ENCODE assay signal across 10 mouse cellular contexts in genomic region chr7:19830682-19831156, GRCm38 (mm10). TPM values are rescaled to one million over a fixed set of nuclear protein-coding genes. Genes with fewer than 3 reads are reported as not detected.
DNase-seq lines count a peak whose midpoint lies in the region; ATAC-seq lines count a peak whose summit lies in the region.
"Had no signal": no experiment of that assay in that cellular context is flagged by ENCODE, and none has a peak within 500 bp of the region (broad histone marks: within the 10 kb centered on the region; RNA-seq: fewer than 3 reads in every experiment).

No protein-coding gene starts in this region.

- no peaks in the 10 kb centered on the region for H3K9me3 ChIP-seq in midbrain, embryonic 13.5 days
- H3K9me3 ChIP-seq in midbrain, embryonic 16.5 days (replicated peaks; ENCODE audit: control insufficient read depth, low read length, poor library complexity, severe bottlenecking) = no peaks in the 10 kb centered on the region
- H3K9me3 ChIP-seq in heart, embryonic 11.5 days (replicated peaks; ENCODE audit: control insufficient read depth, low read length) = peaks cover 3% of the 10 kb centered on the region
- H3K9me3 ChIP-seq in megakaryocyte, embryonic 14.5 days = peaks cover 7% of the 10 kb centered on the region

- H3K27me3 ChIP-seq in midbrain, embryonic 13.5 days = no peaks in the 10 kb centered on the region
- H3K27me3 ChIP-seq in midbrain, embryonic 16.5 days (ENCODE audit: control insufficient read depth, insufficient read depth, low read depth, low read length) = no peaks in the 10 kb centered on the region; the same call in 1 of the 2 replicates
- no peaks in the 10 kb centered on the region for H3K27me3 ChIP-seq in heart, embryonic 11.5 days (ENCODE audit: control insufficient read depth, insufficient read depth, low read length)
- no peaks in the 10 kb centered on the region for H3K27me3 ChIP-seq in megakaryocyte, embryonic 14.5 days (replicated peaks)

- H3K9ac ChIP-seq in midbrain, embryonic 13.5 days (replicated peaks) = no peak overlapping the region
- H3K9ac ChIP-seq in midbrain, embryonic 16.5 days (ENCODE audit: low read depth, low read length) = no peak overlapping the region
- H3K9ac ChIP-seq in heart, embryonic 11.5 days (ENCODE audit: low read depth, low read length) = no peak overlapping the region

- peak; percentile 40; the same call in 1 of the 2 replicates for ATAC-seq in midbrain, embryonic 13.5 days
- ATAC-seq in midbrain, embryonic 16.5 days = no peak
- peak; percentile 37 for ATAC-seq in heart, embryonic 11.5 days (replicated peaks; ENCODE audit: insufficient number of reproducible peaks, low FRiP score, low TSS enrichment)
- no peak for ATAC-seq in CD4-positive, CD25-positive, alpha-beta regulatory T cell, adult 4 months
- ATAC-seq in activated CD4-positive, CD25-positive, alpha-beta regulatory T cell, adult 4 months = no peak

- no peak overlapping the region for H3K4me2 ChIP-seq in midbrain, embryonic 13.5 days (replicated peaks)
- H3K4me2 ChIP-seq in midbrain, embryonic 16.5 days (ENCODE audit: low read length) = no peak overlapping the region
- H3K4me2 ChIP-seq in heart, embryonic 11.5 days = peak overlapping the region; percentile 22

- H3K4me1 ChIP-seq in midbrain, embryonic 13.5 days (replicated peaks) = no peaks in the 10 kb centered on the region
- H3K4me1 ChIP-seq in midbrain, embryonic 16.5 days (ENCODE audit: control insufficient read depth, insufficient read depth, low read length) = 0 out of 2 replicates have a peak, but pooled peaks cover 2% of the 10 kb centered on the region
- H3K4me1 ChIP-seq in heart, embryonic 11.5 days (ENCODE audit: control insufficient read depth, insufficient read depth, low read length) = peaks cover 5% of the 10 kb centered on the region; the same call in 1 of the 2 replicates
- peaks cover 64% of the 10 kb centered on the region for H3K4me1 ChIP-seq in megakaryocyte, embryonic 14.5 days

- peak; percentile 99 for DNase-seq in adrenal gland, postnatal 36 days
- peak; percentile 94 for DNase-seq in kidney, postnatal 14 days

- no peaks in the 10 kb centered on the region for H3K36me3 ChIP-seq in midbrain, embryonic 13.5 days
- no peaks in the 10 kb centered on the region for H3K36me3 ChIP-seq in midbrain, embryonic 16.5 days (ENCODE audit: control insufficient read depth, insufficient read depth, low read length)
- H3K36me3 ChIP-seq in heart, embryonic 11.5 days (ENCODE audit: control insufficient read depth, insufficient read depth, low read length) = no peaks in the 10 kb centered on the region
- peaks cover 6% of the 10 kb centered on the region for H3K36me3 ChIP-seq in megakaryocyte, embryonic 14.5 days (replicated peaks; ENCODE audit: low read length)

- WGBS in midbrain, embryonic 13.5 days = 30% methylated on average over 13 of the region's 13 CpGs
- WGBS in midbrain, embryonic 16.5 days = 38% methylated on average over 13 of the region's 13 CpGs
- 32% methylated on average over 13 of the region's 13 CpGs for WGBS in heart, embryonic 11.5 days (ENCODE audit: insufficient replicate concordance)

- H3K4me3 ChIP-seq in midbrain, embryonic 13.5 days (replicated peaks) = no peak overlapping the region
- no peak overlapping the region for H3K4me3 ChIP-seq in midbrain, embryonic 16.5 days (ENCODE audit: low read depth, low read length)
- no peak overlapping the region for H3K4me3 ChIP-seq in heart, embryonic 11.5 days (ENCODE audit: low read depth, low read length)
- H3K4me3 ChIP-seq in megakaryocyte, embryonic 14.5 days (replicated peaks) = peak overlapping the region; percentile 85

- no peak overlapping the region for H3K27ac ChIP-seq in midbrain, embryonic 13.5 days
- no peak overlapping the region for H3K27ac ChIP-seq in midbrain, embryonic 16.5 days (ENCODE audit: low read length)
- no peak overlapping the region for H3K27ac ChIP-seq in heart, embryonic 11.5 days (ENCODE audit: low read depth, low read length)

RNA-seq across cellular contexts. Expression of gene Bcl3, which starts 8.1 kb away (rescaled TPM):
- 0.27 and 0.88 TPM in 2 replicates for polyA plus RNA-seq in midbrain, embryonic 13.5 days (2015; fragmentation: Nextera tagmentation; extraction: Ambion mirVana)
- polyA plus RNA-seq in midbrain, embryonic 16.5 days (2015; fragmentation: Nextera tagmentation; extraction: Ambion mirVana) = 0.65 and 1.0 TPM in 2 replicates
- 10 to 100 TPM; 19.5 to 51.0 TPM for total RNA-seq in adrenal gland, postnatal 36 days (2021)
- polyA plus RNA-seq in heart, embryonic 11.5 days (2014; fragmentation: Nextera tagmentation; extraction: Ambion mirVana) = 1.0 and 1.5 TPM in 2 replicates
- polyA plus RNA-seq in megakaryocyte, embryonic 14.5 days (2012; ENCODE audit: insufficient read depth, low replicate concordance) = 183 and 210 TPM in 2 replicates
- polyA plus RNA-seq in CD4-positive, CD25-positive, alpha-beta regulatory T cell, adult 4 months (2017; shearing (Covaris generic)) = 10 to 100 TPM; 16.0 to 20.5 TPM
- polyA plus RNA-seq in activated CD4-positive, CD25-positive, alpha-beta regulatory T cell, adult 4 months (2017; shearing (Covaris generic)) = 10 to 100 TPM; 15.9 to 19.5 TPM

RNA-seq across cellular contexts. Expression of gene Gm19345, which starts 21.1 kb away (rescaled TPM):
- polyA plus RNA-seq in midbrain, embryonic 13.5 days (2015; fragmentation: Nextera tagmentation; extraction: Ambion mirVana) = 5.7 and 6.6 TPM in 2 replicates
- polyA plus RNA-seq in midbrain, embryonic 16.5 days (2015; fragmentation: Nextera tagmentation; extraction: Ambion mirVana) = 21.3 and 23.9 TPM in 2 replicates
- under 1 TPM in 1 of 2 experiments, not detected in 1; 0.83 TPM for total RNA-seq in adrenal gland, postnatal 36 days (2021)
- polyA plus RNA-seq in heart, embryonic 11.5 days (2014; fragmentation: Nextera tagmentation; extraction: Ambion mirVana) = not detected in 2 replicates
- polyA plus RNA-seq in megakaryocyte, embryonic 14.5 days (2012; ENCODE audit: insufficient read depth, low replicate concordance) = 0.12 TPM in 1 of 2 replicates, not detected in the other
- polyA plus RNA-seq in CD4-positive, CD25-positive, alpha-beta regulatory T cell, adult 4 months (2017; shearing (Covaris generic)) = not detected
- polyA plus RNA-seq in activated CD4-positive, CD25-positive, alpha-beta regulatory T cell, adult 4 months (2017; shearing (Covaris generic)) = not detected

RNA-seq across cellular contexts. Expression of gene Ceacam16, which starts 30.4 kb away (rescaled TPM):
- polyA plus RNA-seq in midbrain, embryonic 13.5 days (2015; fragmentation: Nextera tagmentation; extraction: Ambion mirVana) = 0.54 and 0.62 TPM in 2 replicates
- 1.6 and 1.8 TPM in 2 replicates for polyA plus RNA-seq in midbrain, embryonic 16.5 days (2015; fragmentation: Nextera tagmentation; extraction: Ambion mirVana)
- not detected for total RNA-seq in adrenal gland, postnatal 36 days (2021)
- not detected in 2 replicates for polyA plus RNA-seq in heart, embryonic 11.5 days (2014; fragmentation: Nextera tagmentation; extraction: Ambion mirVana)
- polyA plus RNA-seq in megakaryocyte, embryonic 14.5 days (2012; ENCODE audit: insufficient read depth, low replicate concordance) = 2.0 and 6.1 TPM in 2 replicates
- polyA plus RNA-seq in CD4-positive, CD25-positive, alpha-beta regulatory T cell, adult 4 months (2017; shearing (Covaris generic)) = not detected
- under 1 TPM in 1 of 2 experiments, not detected in 1; 0.40 TPM for polyA plus RNA-seq in activated CD4-positive, CD25-positive, alpha-beta regulatory T cell, adult 4 months (2017; shearing (Covaris generic))
- total RNA-seq: left cerebral cortex, postnatal 36 days had no signal
- polyA plus RNA-seq: brain, embryonic 14.5 days had no signal

RNA-seq across cellular contexts. Expression of gene Cblc, which starts 34.1 kb away (rescaled TPM):
- 0.32 TPM in 1 of 2 replicates, not detected in the other for polyA plus RNA-seq in midbrain, embryonic 13.5 days (2015; fragmentation: Nextera tagmentation; extraction: Ambion mirVana)
- polyA plus RNA-seq in midbrain, embryonic 16.5 days (2015; fragmentation: Nextera tagmentation; extraction: Ambion mirVana) = 0.44 and 0.49 TPM in 2 replicates
- total RNA-seq in adrenal gland, postnatal 36 days (2021) = not detected
- 0.20 and 0.24 TPM in 2 replicates for polyA plus RNA-seq in heart, embryonic 11.5 days (2014; fragmentation: Nextera tagmentation; extraction: Ambion mirVana)
- not detected in 2 replicates for polyA plus RNA-seq in megakaryocyte, embryonic 14.5 days (2012; ENCODE audit: insufficient read depth, low replicate concordance)
- polyA plus RNA-seq in CD4-positive, CD25-positive, alpha-beta regulatory T cell, adult 4 months (2017; shearing (Covaris generic)) = not detected
- not detected for polyA plus RNA-seq in activated CD4-positive, CD25-positive, alpha-beta regulatory T cell, adult 4 months (2017; shearing (Covaris generic))
- total RNA-seq: left cerebral cortex, postnatal 36 days had no signal

RNA-seq across cellular contexts. Expression of gene Ceacam19, which starts 57.0 kb away (rescaled TPM):
- not detected in 2 replicates for polyA plus RNA-seq in midbrain, embryonic 13.5 days (2015; fragmentation: Nextera tagmentation; extraction: Ambion mirVana)
- polyA plus RNA-seq in midbrain, embryonic 16.5 days (2015; fragmentation: Nextera tagmentation; extraction: Ambion mirVana) = not detected in 2 replicates
- total RNA-seq in adrenal gland, postnatal 36 days (2021) = not detected
- not detected in 2 replicates for polyA plus RNA-seq in heart, embryonic 11.5 days (2014; fragmentation: Nextera tagmentation; extraction: Ambion mirVana)
- polyA plus RNA-seq in megakaryocyte, embryonic 14.5 days (2012; ENCODE audit: insufficient read depth, low replicate concordance) = not detected in 2 replicates
- polyA plus RNA-seq in CD4-positive, CD25-positive, alpha-beta regulatory T cell, adult 4 months (2017; shearing (Covaris generic)) = not detected
- not detected for polyA plus RNA-seq in activated CD4-positive, CD25-positive, alpha-beta regulatory T cell, adult 4 months (2017; shearing (Covaris generic))
- total RNA-seq: left cerebral cortex, postnatal 36 days had no signal

Comparison
In these comparisons a context has a peak if more than half of its experiments do, and no peak if none do; other contexts are left out.
1. ATAC-seq: peak in midbrain, embryonic 13.5 days (single experiment) and heart, embryonic 11.5 days (single experiment); none in midbrain, embryonic 16.5 days (single experiment), CD4-positive, CD25-positive, alpha-beta regulatory T cell, adult 4 months (single experiment) and activated CD4-positive, CD25-positive, alpha-beta regulatory T cell, adult 4 months (single experiment).